Mouse (Mus musculus): ENCODE data around the gene Lrrfip1.

DNA sequence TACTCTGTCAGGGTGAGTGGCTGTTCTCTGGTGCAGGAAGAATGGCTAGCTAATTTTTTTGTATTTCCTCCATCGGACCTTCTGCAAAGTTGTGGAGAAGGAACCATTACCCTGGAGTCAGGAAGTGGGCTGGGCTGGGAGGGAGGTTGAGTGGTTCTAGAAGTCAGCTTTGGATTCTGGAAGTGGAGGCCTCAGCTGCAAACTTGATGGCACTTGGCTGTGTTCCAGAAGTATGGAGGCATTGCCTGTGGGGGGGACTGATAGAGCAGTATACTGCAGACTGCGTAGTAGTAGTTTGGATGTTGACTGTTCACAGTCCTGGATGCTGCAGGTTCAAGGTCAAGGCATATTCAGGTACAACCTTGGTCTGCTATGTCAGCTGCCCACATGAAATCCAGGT is 12.2 kb downstream of the Lrrfip1 start:
- TF ChIP-seq POLR2A (IDR thresholded peaks at IDR 0.05; ENCODE audit: extremely low read depth, insufficient read depth, low read length) (no peak), CTCF (IDR thresholded peaks at IDR 0.05; ENCODE audit: extremely low read depth, insufficient read depth, low read length) (no peak)
